Mouse (Mus musculus) retina, adult 2 months (tissue): Measurements from ENCODE around the gene Mrps30.
"Not testable (repeated sequence)": the region's sequence is repeated elsewhere in the genome, so short reads cannot be mapped to it uniquely, and the experiment has no call there.

Source experiments
- DNase-seq: peaks from one replicate; pipeline ENCODE4 v3.0.0-alpha.2; 2012; ENCODE audit warnings: low read depth, low spot score

Mrps30 gene

GRCm38 (mm10) chr13:118386511-118387447, at the start of gene Mrps30, which contains the start of gene B430218F22Rik:
Gene Mrps30 (minus strand): TSS chr13:118387252.
Gene B430218F22Rik (plus strand): TSS chr13:118386630.
- DNase-seq: peak; percentile 95

DNA sequence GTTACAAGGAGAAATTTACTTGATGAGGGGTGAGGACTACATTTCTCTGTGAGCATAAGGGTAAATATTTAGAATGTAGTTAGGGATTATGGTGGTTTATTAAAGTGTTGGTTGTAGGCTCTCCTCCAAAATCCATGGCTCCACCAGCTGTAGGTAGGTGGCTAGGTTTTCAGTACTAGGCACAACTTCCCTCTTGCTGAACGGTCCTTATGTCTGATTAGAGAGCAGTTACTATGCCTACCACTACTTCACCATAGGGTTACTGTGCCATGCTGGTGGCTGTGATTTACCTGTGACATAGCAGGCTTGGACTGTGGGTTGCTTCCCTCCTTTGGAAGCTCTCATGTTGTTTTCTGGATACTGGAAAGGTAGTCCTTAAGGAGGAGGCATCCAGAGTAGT, 33.8 kb upstream of the Mrps30 start:
- DNase-seq: no peak

DNA sequence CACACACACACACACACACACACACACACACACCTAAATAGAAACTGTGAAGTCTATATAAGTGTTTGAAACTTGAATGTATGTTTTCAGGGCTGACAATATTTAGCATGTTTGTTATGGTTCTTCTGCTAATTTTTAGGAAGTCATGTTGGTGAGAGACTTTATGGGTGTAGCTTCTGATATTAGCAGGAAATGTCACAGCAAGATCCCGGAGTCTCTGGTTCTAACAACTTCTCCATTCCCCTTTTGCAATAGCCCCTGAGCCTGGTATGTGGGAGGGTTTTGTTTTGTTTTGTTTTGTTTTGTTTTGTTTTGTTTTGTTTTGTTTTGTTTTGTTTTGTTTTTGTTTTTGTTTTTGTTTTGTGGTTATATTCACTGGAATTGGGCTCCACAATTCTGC, 33.4 kb upstream of the Mrps30 start:
- no peak for DNase-seq

GRCm38 (mm10) chr13:118418163-118418562, 31.1 kb upstream of the Mrps30 start:
- no peak for DNase-seq

GRCm38 (mm10) chr13:118411297-118411992, 24.4 kb upstream of the Mrps30 start:
- no peak for DNase-seq

GRCm38 (mm10) chr13:118403544-118403943, 16.5 kb upstream of the Mrps30 start:
- DNase-seq: no peak

DNA sequence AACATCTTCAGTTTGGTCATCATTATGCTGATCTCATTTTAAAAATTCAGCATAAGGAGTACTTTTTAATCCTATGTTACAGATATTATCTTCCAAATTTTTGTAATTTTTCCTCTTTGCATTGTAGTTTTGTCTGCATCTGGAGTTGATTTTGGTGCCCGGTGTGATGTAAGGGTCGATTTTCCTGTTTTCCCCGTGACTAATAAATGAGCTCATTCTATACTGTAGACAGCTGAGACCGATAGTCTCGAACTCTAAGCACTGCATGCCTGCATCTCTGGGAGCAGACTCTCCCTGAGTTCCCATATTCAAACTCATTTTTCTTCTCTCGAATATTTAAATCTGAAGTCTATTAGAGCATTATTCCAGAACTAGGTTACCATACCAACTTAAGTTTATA, 13.3 kb upstream of the Mrps30 start:
- DNase-seq: no peak

DNA sequence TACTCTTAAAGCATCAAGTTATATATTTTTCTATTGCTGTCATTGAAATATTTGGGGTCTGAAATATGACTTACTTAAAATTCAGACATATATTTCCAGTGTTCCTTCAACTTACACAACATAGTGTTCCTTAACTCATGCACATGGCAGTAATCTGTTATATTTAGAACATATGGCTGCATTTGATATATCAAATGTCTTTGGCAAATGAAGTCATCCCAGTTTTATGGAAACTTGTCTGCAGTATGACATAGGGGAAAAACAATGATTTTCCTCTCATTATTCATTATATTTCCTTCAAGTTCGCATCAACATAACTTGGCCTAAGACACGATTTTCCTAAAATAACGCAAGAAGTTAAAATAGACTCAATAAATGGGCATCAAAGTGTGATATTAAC, 8.8 kb upstream of the Mrps30 start:
- DNase-seq: no peak

DNA sequence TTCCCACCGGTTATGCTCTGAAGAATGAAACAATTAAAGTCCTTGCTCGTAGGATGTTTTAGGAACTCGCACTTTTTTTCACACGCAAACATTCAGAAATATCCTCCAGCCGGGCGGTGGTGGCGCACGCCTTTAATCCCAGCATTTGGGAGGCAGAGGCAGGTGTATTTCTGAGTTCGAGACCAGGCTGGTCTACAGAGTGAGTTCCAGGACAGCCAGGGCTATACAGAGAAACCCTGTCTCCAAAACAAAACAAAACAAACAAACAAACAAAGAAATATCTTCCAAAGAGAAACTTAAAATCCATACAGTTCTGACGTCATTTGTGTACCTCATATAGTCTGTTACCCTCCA, 373 bp upstream of the Mrps30 start:
- not testable (repeated sequence) for DNase-seq

DNA sequence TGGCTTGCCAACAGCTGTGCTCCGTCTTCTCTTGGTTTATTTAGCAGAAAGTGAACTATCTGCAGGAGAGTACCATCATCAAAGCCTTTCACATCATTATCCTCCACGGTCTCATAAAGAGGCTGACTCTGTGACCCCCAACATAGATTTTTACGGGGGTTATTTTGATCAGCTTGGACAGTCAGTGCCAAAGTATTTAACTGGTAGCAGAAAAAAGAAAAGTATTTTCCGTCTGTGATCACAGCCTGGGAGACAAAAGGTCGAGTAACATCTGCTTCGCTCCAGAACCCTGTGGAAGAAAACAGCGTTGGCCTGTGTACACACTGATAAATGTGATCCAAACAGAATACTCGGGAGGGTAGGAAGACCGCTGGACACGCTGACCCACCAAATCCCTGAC, 6.7 kb downstream of the Mrps30 start:
- no peak for DNase-seq

DNA sequence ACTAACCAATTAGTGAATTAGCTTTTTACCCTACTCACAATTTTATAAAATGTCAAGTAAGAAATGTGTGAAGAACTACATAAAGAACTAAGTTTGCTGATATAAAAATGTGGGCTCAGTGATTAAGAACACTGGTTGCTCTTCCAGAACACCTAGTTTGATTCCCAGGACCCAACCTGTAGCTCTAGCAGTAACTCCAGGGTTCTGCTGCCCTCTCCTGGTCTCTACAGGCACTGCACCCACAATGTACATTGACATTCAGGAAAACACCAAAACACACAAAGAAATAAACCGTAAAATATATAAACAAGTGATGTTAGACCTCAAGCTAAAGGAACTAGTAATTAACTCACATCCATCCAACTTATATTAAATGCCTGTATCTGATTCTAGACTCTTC, 7.9 kb downstream of the Mrps30 start:
- no peak for DNase-seq

DNA sequence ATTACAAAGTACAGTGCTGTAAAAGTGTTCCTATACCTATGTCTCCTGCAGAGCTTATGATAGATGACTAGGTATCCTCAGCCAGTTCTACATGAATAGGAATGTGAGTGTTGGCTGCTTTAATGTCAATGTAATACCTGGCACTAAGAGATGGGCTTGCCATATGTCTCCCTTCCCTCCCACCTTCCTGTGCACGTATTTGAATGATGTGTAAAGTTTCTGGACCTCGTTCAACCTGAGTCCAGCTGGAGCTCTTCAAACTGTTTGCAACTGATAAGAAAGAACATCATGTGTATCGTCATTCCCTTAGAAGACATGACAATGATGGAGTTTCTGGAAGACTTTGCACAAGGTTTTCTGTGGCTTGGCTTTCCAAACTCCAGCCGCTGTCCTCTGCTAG, 14.2 kb downstream of the Mrps30 start:
- no peak for DNase-seq

- no peak for DNase-seq
These were observed 21.3 kb downstream of the Mrps30 start for GRCm38 (mm10) chr13:118365774-118366173.

DNA sequence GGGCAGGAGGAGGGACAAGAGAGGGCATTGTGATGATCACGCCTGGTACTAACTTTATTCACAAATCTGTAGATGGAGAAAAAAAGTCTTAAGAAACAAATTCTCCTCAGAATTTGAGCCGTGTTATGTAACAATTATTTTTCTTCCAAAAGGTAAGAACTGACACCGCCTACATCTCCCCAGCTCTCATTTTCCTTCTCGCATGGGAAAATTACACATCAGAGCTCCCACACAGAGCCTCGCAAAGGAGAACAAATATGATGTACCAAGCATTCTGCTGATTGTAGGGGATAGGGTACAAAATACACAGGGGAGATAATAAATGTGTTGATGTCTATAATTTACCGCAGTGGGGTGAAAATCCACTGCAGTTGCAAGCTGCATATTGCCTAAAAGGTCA, 23.7 kb downstream of the Mrps30 start:
- no peak for DNase-seq

- no peak for DNase-seq
These were observed 36.2 kb downstream of the Mrps30 start for GRCm38 (mm10) chr13:118350870-118351269.

GRCm38 (mm10) chr13:118350257-118350656, 36.8 kb downstream of the Mrps30 start:
- DNase-seq: peak; percentile 11
